Mouse (Mus musculus) liver, embryonic 13.5 days (tissue): ENCODE measurements around the gene 6030408B16Rik. TPM values are rescaled to one million over a fixed set of nuclear protein-coding genes. Genes with fewer than 3 reads are reported as not detected.
A peak's percentile ranks its signal among the peaks of the same experiment; 100 is the strongest.

Experiments
- ATAC-seq: fragments of 200-750 bp; cut with Nextera tagmentation; 2 replicates; pipeline ENCODE4 v1.8.0; 2017; ENCODE audit warnings: low read depth, mild to moderate bottlenecking, moderate number of reproducible peaks, moderate library complexity
- DNase-seq: peaks from one replicate; pipeline ENCODE4 v3.0.0; 2022
- H3K27ac ChIP-seq: fragments of 300-500 bp; sonication (generic); 2 replicates; pipeline ENCODE4 v1.5.1; 2015; ENCODE audit warnings: moderate library complexity, mild to moderate bottlenecking, inconsistent platforms
- H3K27me3 ChIP-seq: fragments of 300-500 bp; sonication (generic); 2 replicates; pipeline ENCODE4 v1.6.1; 2015; ENCODE audit warnings: mild to moderate bottlenecking, inconsistent platforms
- H3K36me3 ChIP-seq: fragments of 300-500 bp; sonication (generic); 2 replicates; pipeline ENCODE4 v1.6.1; 2015; ENCODE audit warnings: mild to moderate bottlenecking, inconsistent platforms
- H3K4me1 ChIP-seq: fragments of 300-500 bp; sonication (generic); replicated peaks from 2 replicates; pipeline ENCODE4 v1.6.1; 2015; ENCODE audit warnings: inconsistent platforms
- H3K4me2 ChIP-seq: fragments of 300-500 bp; sonication (generic); 2 replicates; pipeline ENCODE4 v1.6.1; 2015; ENCODE audit warnings: inconsistent platforms, mild to moderate bottlenecking, moderate library complexity
- H3K4me3 ChIP-seq: fragments of 300-500 bp; sonication (generic); replicated peaks from 2 replicates; pipeline ENCODE4 v1.5.1; 2015; ENCODE audit warnings: mild to moderate bottlenecking, inconsistent platforms
- H3K9ac ChIP-seq: fragments of 300-500 bp; sonication (generic); 2 replicates; pipeline ENCODE4 v1.6.1; 2015; ENCODE audit warnings: mild to moderate bottlenecking, inconsistent platforms
- H3K9me3 ChIP-seq: fragments of 300-500 bp; sonication (generic); replicated peaks from 2 replicates; pipeline ENCODE4 v1.6.1; 2016; ENCODE audit warnings: inconsistent platforms
- WGBS: fragments of 180-500 bp; shearing (Covaris S2); methylation state at CpG from one replicate; pipeline ENCODE4 v1.1.7; 2015; ENCODE audit not compliant: insufficient replicate concordance; 5-methylcytosine and 5-hydroxymethylcytosine counted together
- polyA plus RNA-seq: library from polyadenylated mRNA; unstranded; fragments of >200 nt; fragmentation: Nextera tagmentation; extraction: Ambion mirVana; gene quantifications from 2 replicates; pipeline ENCODE4 v1.2.1, GENCODE M21; 2015

6030408B16Rik gene
- polyA plus RNA-seq, 1 experiment from 2014 or later = 0.22 TPM

GRCm38 (mm10) chr15:101325991-101326534, 33.1 kb downstream of the 6030408B16Rik start:
- H3K9me3 ChIP-seq = 0 out of 2 replicates have a peak, but pooled peaks cover 5% of the 10 kb centered on the region
- peak; percentile 20 for DNase-seq
- no peak overlapping the region for H3K27ac ChIP-seq
- no peak overlapping the region for H3K4me3 ChIP-seq
- 0 out of 2 replicates have a peak, but pooled peaks have one; percentile 21 for ATAC-seq
- H3K4me1 ChIP-seq = peaks cover 6% of the 10 kb centered on the region
- WGBS = 28% methylated on average over 10 of the region's 10 CpGs
- no peak overlapping the region for H3K9ac ChIP-seq
- no peaks in the 10 kb centered on the region; the same call in 1 of the 2 replicates for H3K27me3 ChIP-seq
- H3K4me2 ChIP-seq = no peak overlapping the region
- H3K36me3 ChIP-seq = no peaks in the 10 kb centered on the region

GRCm38 (mm10) chr15:101327282-101327681, 34.3 kb downstream of the 6030408B16Rik start:
- 2% methylated on average over 6 of the region's 6 CpGs for WGBS
- DNase-seq = peak; percentile 38
- Histone ChIP-seq H3K27ac (no peak overlapping the region), H3K9ac (no peak overlapping the region), H3K4me1 (no peaks in the 10 kb centered on the region), H3K27me3 (no peaks in the 10 kb centered on the region; the same call in 1 of the 2 replicates), H3K36me3 (no peaks in the 10 kb centered on the region), H3K9me3 (0 out of 2 replicates have a peak, but pooled peaks cover 5% of the 10 kb centered on the region), H3K4me3 (no peak overlapping the region), H3K4me2 (no peak overlapping the region)
- ATAC-seq = peak; percentile 35

GRCm38 (mm10) chr15:101328876-101329563, 36.0 kb downstream of the 6030408B16Rik start:
- Histone ChIP-seq H3K27ac (no peak overlapping the region), H3K27me3 (no peaks in the 10 kb centered on the region), H3K36me3 (no peaks in the 10 kb centered on the region), H3K9me3 (no peaks in the 10 kb centered on the region), H3K4me1 (no peaks in the 10 kb centered on the region), H3K9ac (no peak overlapping the region), H3K4me2 (no peak overlapping the region), H3K4me3 (no peak overlapping the region)
- 50% methylated on average over 3 of the region's 3 CpGs for WGBS
- DNase-seq (no peak), ATAC-seq (no peak)

GRCm38 (mm10) chr15:101329564-101329892, 36.5 kb downstream of the 6030408B16Rik start:
- no peak overlapping the region for H3K4me2 ChIP-seq
- no peaks in the 10 kb centered on the region for H3K36me3 ChIP-seq
- DNase-seq (no peak), ATAC-seq (no peak)
- H3K4me1 ChIP-seq = no peaks in the 10 kb centered on the region
- H3K9me3 ChIP-seq = no peaks in the 10 kb centered on the region
- no peak overlapping the region for H3K27ac ChIP-seq
- no peaks in the 10 kb centered on the region for H3K27me3 ChIP-seq
- 58% methylated on average over 3 of the region's 3 CpGs for WGBS
- no peak overlapping the region for H3K9ac ChIP-seq
- no peak overlapping the region for H3K4me3 ChIP-seq

GRCm38 (mm10) chr15:101331090-101331489, 38.1 kb downstream of the 6030408B16Rik start:
- no peak overlapping the region for H3K4me3 ChIP-seq
- H3K9me3 ChIP-seq = no peaks in the 10 kb centered on the region
- ATAC-seq = no peak
- H3K4me2 ChIP-seq = no peak overlapping the region
- H3K36me3 ChIP-seq = no peaks in the 10 kb centered on the region
- H3K9ac ChIP-seq = no peak overlapping the region
- no peak overlapping the region for H3K27ac ChIP-seq
- peaks cover under 1% of the 10 kb centered on the region; the same call in 1 of the 2 replicates for H3K27me3 ChIP-seq
- WGBS = 53% methylated on average over 4 of the region's 4 CpGs
- H3K4me1 ChIP-seq = peaks cover 3% of the 10 kb centered on the region
- DNase-seq = no peak

GRCm38 (mm10) chr15:101332370-101332769, 39.4 kb downstream of the 6030408B16Rik start:
- 56% methylated on average over 4 of the region's 4 CpGs for WGBS
- ATAC-seq (no peak), DNase-seq (no peak)
- Histone ChIP-seq H3K4me2 (no peak overlapping the region), H3K4me1 (peaks cover 12% of the 10 kb centered on the region), H3K27ac (no peak overlapping the region), H3K36me3 (no peaks in the 10 kb centered on the region), H3K9ac (no peak overlapping the region), H3K4me3 (no peak overlapping the region), H3K27me3 (peaks cover 6% of the 10 kb centered on the region; the same call in 1 of the 2 replicates), H3K9me3 (no peaks in the 10 kb centered on the region)

GRCm38 (mm10) chr15:101333165-101333564, 40.2 kb downstream of the 6030408B16Rik start:
- 15% methylated on average over 1 of the region's 1 CpGs for WGBS
- DNase-seq (no peak), ATAC-seq (no peak)
- Histone ChIP-seq H3K4me1 (peaks cover 13% of the 10 kb centered on the region), H3K9ac (no peak overlapping the region), H3K36me3 (no peaks in the 10 kb centered on the region), H3K9me3 (no peaks in the 10 kb centered on the region), H3K4me2 (no peak overlapping the region), H3K4me3 (no peak overlapping the region), H3K27me3 (peaks cover 6% of the 10 kb centered on the region; the same call in 1 of the 2 replicates), H3K27ac (no peak overlapping the region)

- Histone ChIP-seq H3K27me3 (peaks cover 6% of the 10 kb centered on the region; the same call in 1 of the 2 replicates), H3K4me2 (no peak overlapping the region), H3K27ac (no peak overlapping the region), H3K4me1 (peaks cover 13% of the 10 kb centered on the region), H3K4me3 (no peak overlapping the region), H3K36me3 (no peaks in the 10 kb centered on the region), H3K9ac (no peak overlapping the region), H3K9me3 (no peaks in the 10 kb centered on the region)
- no peak for DNase-seq
- 19% methylated on average over 4 of the region's 4 CpGs for WGBS
- ATAC-seq = no peak
Measured at GRCm38 (mm10) chr15:101333648-101334047, 40.6 kb downstream of the 6030408B16Rik start.

- peaks cover 6% of the 10 kb centered on the region; the same call in 1 of the 2 replicates for H3K27me3 ChIP-seq
- no peak overlapping the region for H3K9ac ChIP-seq
- H3K4me2 ChIP-seq = peak overlapping the region; percentile 37; the same call in 1 of the 2 replicates
- 14% methylated on average over 24 of the region's 24 CpGs for WGBS
- peak overlapping the region; percentile 15; the same call in 1 of the 2 replicates for H3K27ac ChIP-seq
- H3K9me3 ChIP-seq = no peaks in the 10 kb centered on the region
- DNase-seq = no peak
- ATAC-seq = peak; percentile 37
- no peak overlapping the region for H3K4me3 ChIP-seq
- peaks cover 13% of the 10 kb centered on the region for H3K4me1 ChIP-seq
- no peaks in the 10 kb centered on the region for H3K36me3 ChIP-seq
Measured at GRCm38 (mm10) chr15:101336474-101337174, 43.6 kb downstream of the 6030408B16Rik start.

- Histone ChIP-seq H3K4me2 (no peak overlapping the region), H3K4me1 (peaks cover 13% of the 10 kb centered on the region), H3K4me3 (no peak overlapping the region), H3K27me3 (peaks cover 6% of the 10 kb centered on the region; the same call in 1 of the 2 replicates), H3K9ac (no peak overlapping the region), H3K9me3 (no peaks in the 10 kb centered on the region), H3K36me3 (no peaks in the 10 kb centered on the region), H3K27ac (no peak overlapping the region)
- no peak for ATAC-seq
- 61% methylated on average over 4 of the region's 4 CpGs for WGBS
- DNase-seq = no peak
Measured at GRCm38 (mm10) chr15:101338359-101338758, 45.3 kb downstream of the 6030408B16Rik start.

- peaks cover 6% of the 10 kb centered on the region; the same call in 1 of the 2 replicates for H3K27me3 ChIP-seq
- 0% methylated on average over 2 of the region's 2 CpGs for WGBS
- H3K9me3 ChIP-seq = no peaks in the 10 kb centered on the region
- H3K36me3 ChIP-seq = no peaks in the 10 kb centered on the region
- DNase-seq = peak; percentile 37
- no peak overlapping the region for H3K9ac ChIP-seq
- H3K4me3 ChIP-seq = no peak overlapping the region
- H3K4me1 ChIP-seq = peaks cover 13% of the 10 kb centered on the region
- H3K27ac ChIP-seq = no peak overlapping the region
- no peak overlapping the region for H3K4me2 ChIP-seq
- peak; percentile 45; the same call in 1 of the 2 replicates for ATAC-seq
Measured at GRCm38 (mm10) chr15:101339537-101339936, 46.5 kb downstream of the 6030408B16Rik start.
